Mouse (Mus musculus): ENCODE data around the gene Pak2.

GRCm38 (mm10) chr16:31979501-31979900 lies 99.6 kb downstream of the Pak2 start:
- TF ChIP-seq POLR2A (IDR thresholded peaks at IDR 0.05; ENCODE audit: low read depth, low read length): no peak
- TF ChIP-seq CTCF (IDR thresholded peaks at IDR 0.05; ENCODE audit: borderline replicate concordance, insufficient read depth, low read length): no peak

Data from embryonic fibroblast, embryonic 13.5 days (primary cell).